Mouse (Mus musculus): ENCODE data around the gene Vac14. TPM values are rescaled to one million over a fixed set of nuclear protein-coding genes. Genes with fewer than 3 reads are reported as not detected.
"Not testable (repeated sequence)": the region's sequence is repeated elsewhere in the genome, so short reads cannot be mapped to it uniquely, and the experiment has no call there.

Gene Vac14
- total RNA-seq, 2 experiments from 2014 or later: 25.4 to 26.1 TPM

DNA sequence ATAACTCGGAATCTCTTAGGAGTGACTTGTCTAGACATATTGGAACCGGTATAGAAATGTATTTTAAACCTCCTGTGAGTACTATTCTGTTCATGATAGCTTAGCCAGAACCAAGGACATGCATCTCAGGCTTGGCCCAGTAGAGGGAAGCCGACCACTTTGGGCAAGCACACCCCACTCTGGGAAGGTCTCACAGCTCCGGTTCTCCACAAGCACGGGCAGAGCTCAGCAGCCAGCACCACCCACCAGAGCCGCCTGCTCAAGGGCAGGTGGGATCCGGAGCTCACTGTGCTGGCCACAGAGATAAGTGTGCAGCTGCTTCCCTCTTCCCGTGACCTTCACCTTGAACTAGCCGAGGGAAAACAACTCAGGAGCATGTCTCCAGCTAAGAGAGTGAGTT, 32.5 kb downstream of the Vac14 start:
- TF ChIP-seq CTCF (IDR thresholded peaks at IDR 0.05): peak; percentile 28
- Histone ChIP-seq H3K27ac (no peak overlapping the region), H3K4me3 (no peak overlapping the region)
- DNase-seq (ENCODE audit: extremely low spot score in 1 of 2, low spot score in 2 of 2): no peak
- intact Hi-C loops (cut with DNase I): no loop called here

DNA sequence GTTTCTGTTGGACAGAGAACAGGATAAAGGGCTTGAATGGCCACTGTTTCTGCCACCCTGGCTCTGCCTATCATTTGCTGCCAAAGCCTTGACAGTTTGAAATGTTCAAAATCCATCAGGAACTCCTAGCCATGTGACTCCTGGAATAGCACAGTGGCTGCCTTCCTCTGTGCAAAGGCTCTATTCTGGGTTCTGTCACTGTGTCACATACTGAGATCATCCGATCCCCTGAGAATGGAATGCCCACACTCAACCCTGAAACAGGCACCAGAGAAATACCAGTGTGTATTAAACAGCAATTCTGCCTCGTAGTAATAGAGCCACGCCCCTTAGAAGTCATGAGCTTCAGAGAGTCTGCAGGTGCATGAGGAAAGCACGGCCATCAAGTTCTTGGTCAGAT, 33.5 kb downstream of the Vac14 start:
- H3K4me3 ChIP-seq: no peak overlapping the region
- DNase-seq (ENCODE audit: extremely low spot score in 1 of 2, low spot score in 2 of 2): no peak
- intact Hi-C loops (cut with DNase I): no loop called here
- no peak for TF ChIP-seq CTCF (IDR thresholded peaks at IDR 0.05)
- no peak overlapping the region for H3K27ac ChIP-seq

DNA sequence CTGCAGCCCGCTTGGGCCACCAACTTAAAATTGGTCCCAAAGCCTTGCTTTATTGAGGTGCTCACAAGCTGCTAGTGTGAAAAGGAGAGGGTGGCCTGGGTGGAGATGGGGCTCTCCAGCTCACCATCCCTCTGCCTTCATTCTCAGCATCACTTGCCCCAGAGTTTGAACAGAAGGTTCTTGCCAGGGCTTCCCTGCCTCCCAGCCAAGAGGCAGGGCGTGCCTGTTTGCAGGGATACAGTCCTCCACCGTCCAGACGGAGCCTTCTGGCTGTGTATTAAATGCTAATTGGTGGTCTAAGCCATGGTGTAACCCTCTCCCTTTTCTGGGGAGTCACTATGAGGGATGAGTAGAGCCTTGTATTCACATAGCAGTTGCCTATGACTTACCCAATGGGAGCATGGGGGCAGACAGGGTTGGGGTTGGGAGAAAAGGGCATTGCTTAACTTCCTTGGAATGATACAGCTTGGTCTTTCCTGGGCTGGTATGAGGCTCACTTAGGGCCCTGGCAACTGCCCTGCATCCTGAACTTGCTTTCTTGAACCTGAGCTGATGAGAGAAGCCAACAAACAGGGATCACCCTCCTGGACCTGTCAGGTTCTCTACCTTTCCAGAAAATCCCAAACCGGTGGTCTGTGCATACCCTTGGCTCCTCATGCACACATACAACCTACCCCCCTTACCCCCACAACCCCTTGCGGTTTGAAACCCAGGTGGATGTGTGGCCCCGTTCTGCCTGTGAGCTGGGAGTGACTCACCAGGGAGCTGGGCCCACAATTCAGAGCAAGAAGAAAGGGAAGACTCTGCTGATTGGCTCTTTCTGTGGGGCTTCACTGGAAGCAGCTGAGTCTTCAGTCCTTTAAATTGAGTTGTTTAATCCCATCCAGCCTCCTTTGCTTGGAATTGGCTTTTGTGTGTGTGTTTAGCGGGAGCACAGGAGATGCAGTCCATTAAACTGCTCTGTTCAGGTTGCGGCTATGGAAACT, 36.0 kb downstream of the Vac14 start:
- no peak for TF ChIP-seq CTCF (IDR thresholded peaks at IDR 0.05)
- DNase-seq (ENCODE audit: extremely low spot score in 1 of 2, low spot score in 2 of 2): no peak
- Histone ChIP-seq H3K4me3 (no peak overlapping the region), H3K27ac (no peak overlapping the region)
- intact Hi-C loops (cut with DNase I): no loop called here

DNA sequence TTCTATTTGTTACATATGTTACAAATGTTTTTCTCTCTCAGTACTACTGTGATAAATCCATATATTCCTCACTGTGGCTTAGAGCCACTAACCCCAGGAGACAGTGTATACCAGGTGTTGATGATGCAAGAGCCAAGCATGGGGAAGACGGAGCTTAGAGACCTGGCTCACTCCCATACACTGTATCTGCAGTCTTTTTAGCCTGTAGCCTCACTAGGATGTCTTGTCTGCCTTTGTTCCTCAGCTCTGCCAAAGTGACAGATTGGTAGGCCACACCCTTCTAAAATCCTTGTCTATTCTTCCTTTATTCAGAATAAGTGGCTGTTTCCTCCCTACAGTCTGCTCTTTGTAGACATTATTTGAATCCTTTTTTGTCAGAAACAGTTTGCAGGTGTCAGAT, 37.4 kb downstream of the Vac14 start:
- intact Hi-C loops (cut with DNase I): no loop called here
- no peak overlapping the region for H3K4me3 ChIP-seq
- no peak overlapping the region for H3K27ac ChIP-seq
- DNase-seq (ENCODE audit: extremely low spot score in 1 of 2, low spot score in 2 of 2): no peak
- no peak for TF ChIP-seq CTCF (IDR thresholded peaks at IDR 0.05)

DNA sequence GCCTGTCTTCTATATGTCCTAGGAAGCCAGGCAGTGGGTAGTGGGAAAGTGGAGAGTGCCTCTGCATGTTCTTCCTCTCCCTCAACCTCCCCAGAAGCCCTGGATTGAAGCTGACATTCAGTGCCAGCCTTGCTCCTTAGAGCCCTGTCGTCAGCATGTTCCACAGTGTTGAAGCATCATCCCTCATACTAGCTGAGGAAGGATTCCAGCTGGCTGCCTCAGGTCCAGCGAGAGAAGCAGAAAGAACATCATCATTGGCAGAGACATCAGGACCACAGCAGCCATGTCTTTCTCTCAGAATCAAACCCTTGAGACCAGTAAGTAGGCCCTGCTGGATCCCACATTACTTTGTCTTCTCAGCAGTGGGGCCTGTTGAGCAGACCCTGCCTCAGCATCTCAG, 39.3 kb downstream of the Vac14 start:
- Histone ChIP-seq H3K27ac (no peak overlapping the region), H3K4me3 (no peak overlapping the region)
- DNase-seq (ENCODE audit: extremely low spot score in 1 of 2, low spot score in 2 of 2): no peak
- intact Hi-C loops (cut with DNase I): no loop called here
- no peak for TF ChIP-seq CTCF (IDR thresholded peaks at IDR 0.05)

DNA sequence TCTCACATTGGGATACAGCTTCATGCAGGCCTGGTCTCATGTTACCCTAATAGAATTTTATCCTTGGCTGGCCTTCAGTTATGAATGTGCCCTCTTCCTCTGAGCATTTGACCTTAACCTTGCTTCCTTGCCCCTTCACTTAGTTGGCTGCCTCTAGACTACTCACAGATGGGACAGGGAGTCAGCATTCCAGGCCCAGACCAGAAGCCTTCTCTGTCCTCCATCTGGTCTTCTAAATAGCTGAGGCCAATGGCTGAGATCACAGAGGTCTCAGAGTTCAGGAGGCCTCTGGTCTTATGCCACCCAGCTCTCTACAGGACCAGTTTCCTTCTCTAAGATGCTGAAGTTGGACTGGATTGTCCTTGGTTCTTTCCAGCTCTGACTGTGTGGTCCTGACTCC, 41.7 kb downstream of the Vac14 start:
- no peak for TF ChIP-seq CTCF (IDR thresholded peaks at IDR 0.05)
- DNase-seq (ENCODE audit: extremely low spot score in 1 of 2, low spot score in 2 of 2): no peak
- intact Hi-C loops (cut with DNase I): no loop called here
- Histone ChIP-seq H3K27ac (peak overlapping the region; percentile 17; the same call in 1 of the 2 replicates), H3K4me3 (no peak overlapping the region)

DNA sequence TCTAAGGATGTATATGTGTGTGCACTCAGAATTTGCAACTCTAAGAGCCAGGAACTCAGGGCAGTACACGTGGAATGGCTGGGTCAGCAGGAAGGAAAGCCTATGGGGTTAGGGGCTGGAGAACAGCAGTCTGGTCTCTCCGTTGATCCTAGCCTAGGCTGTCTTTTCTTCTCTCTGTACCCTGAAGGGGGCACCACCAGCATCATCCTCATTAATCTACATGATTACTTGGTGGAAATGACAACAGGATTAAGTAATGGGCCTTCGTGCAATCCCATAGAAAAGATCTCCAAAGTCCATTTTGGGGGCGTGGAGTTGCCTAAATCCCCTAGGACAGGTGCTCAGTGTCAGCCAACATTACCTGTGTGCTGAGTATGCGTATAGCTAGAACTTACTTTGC, 44.2 kb downstream of the Vac14 start:
- H3K27ac ChIP-seq: no peak overlapping the region
- no peak for DNase-seq (ENCODE audit: extremely low spot score in 1 of 2, low spot score in 2 of 2)
- peak; percentile 26 for TF ChIP-seq CTCF (IDR thresholded peaks at IDR 0.05)
- intact Hi-C loops (cut with DNase I): no loop called here
- H3K4me3 ChIP-seq: no peak overlapping the region

DNA sequence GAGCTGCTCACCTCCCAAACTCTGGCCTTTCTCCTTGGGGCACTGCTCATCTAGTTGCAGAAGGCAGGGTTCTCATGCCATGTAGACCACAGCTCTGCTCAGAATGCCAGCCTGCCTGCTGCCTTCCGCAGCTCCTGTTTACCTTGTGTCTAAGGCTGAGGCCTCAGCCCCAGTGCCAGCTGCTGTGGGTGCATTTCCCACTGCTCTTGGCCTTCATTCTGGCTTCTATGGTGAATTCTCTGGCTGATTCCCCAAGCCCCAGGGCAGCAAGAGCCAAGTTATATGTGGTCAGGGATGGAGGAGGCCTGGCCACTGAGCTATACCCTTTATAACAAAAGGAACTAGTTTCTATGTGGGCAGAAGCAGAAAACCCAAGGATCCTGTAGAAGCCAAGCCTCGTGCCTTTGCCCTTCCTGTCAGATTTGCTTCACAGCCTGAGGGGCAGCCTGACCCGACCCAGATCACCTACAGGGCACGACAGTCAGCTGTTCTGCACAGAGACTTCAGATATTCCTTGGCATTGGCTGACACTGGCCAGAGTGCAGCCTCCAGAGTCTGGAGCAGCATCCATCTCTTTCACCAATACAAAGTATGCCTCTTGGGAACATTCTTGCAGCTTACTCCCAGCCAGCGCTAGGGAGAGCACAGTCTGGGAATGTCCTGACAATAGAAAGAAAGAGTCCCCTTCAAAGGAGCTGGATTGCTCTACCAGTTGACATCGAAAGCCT, 44.8 kb downstream of the Vac14 start:
- intact Hi-C loops (cut with DNase I): no loop called here
- DNase-seq (ENCODE audit: extremely low spot score in 1 of 2, low spot score in 2 of 2): no peak
- Histone ChIP-seq H3K27ac (peak overlapping the region; percentile 73), H3K4me3 (no peak overlapping the region)
- TF ChIP-seq CTCF (IDR thresholded peaks at IDR 0.05): no peak

DNA sequence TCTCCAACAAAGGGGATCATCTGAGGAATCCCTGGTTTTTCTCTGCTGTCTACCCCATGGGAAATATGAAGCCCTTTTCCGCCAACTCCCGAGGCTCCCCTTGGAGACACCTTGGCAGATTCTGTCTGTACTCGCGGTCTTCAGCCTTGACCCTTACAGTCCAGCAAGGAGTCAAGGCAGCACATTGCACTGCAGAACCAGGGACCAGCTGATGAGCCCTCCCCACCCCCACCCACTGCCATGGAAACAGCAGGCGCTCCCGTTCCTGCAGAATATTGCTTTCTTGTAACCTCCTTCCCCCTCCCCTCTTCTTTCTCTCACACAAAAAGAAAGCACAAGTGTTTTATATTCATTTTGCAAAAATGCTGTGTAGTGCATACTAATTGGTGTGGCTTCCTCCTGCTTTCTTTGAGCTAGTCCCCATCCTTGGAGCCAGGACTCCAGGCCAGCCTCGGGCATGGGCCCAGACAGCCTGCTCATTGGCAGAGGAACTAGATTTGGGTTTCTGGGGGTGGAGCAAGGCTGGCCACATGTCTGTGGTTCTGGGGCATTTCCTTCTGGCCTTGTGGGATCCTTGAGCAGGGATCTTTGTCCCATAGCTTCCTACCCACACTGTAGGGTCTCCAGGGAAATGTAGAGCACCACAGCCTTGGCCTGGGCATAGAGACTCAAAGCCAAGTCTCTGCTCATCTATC, 46.0 kb downstream of the Vac14 start:
- H3K4me3 ChIP-seq: no peak overlapping the region
- intact Hi-C loops (cut with DNase I): loop anchor here (2.0 kb wide), 1 partner anchor 58 kb away; no protein-coding TSS in a partner anchor
- DNase-seq (ENCODE audit: extremely low spot score in 1 of 2, low spot score in 2 of 2): peak; percentile 50 to 71
- TF ChIP-seq CTCF (IDR thresholded peaks at IDR 0.05): no peak
- peak overlapping the region; percentile 73 for H3K27ac ChIP-seq

DNA sequence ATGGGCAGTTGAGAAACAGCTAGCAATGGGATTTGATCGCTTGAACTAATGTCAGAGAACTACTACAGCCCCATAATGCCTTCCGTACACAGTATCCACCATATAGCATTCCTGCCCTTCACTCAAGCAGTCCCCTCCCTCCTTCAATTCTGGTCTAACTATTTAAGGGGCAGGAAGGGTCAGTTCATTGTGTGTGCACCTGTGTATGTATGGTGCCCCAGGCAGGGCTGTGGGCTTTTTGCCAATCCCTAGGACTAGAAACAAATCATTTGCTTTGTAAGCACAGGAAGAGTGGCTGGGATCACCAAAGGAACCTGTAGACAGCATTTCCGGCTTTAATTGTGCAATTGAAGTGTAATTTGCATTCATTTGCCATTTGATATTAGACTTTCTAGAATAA, 46.6 kb downstream of the Vac14 start:
- peak overlapping the region; percentile 57; the same call in 1 of the 2 replicates for H3K27ac ChIP-seq
- no peak for TF ChIP-seq CTCF (IDR thresholded peaks at IDR 0.05)
- no peak overlapping the region for H3K4me3 ChIP-seq
- intact Hi-C loops (cut with DNase I): loop anchor here (2.0 kb wide), 1 partner anchor 58 kb away; no protein-coding TSS in a partner anchor
- no peak for DNase-seq (ENCODE audit: extremely low spot score in 1 of 2, low spot score in 2 of 2)

DNA sequence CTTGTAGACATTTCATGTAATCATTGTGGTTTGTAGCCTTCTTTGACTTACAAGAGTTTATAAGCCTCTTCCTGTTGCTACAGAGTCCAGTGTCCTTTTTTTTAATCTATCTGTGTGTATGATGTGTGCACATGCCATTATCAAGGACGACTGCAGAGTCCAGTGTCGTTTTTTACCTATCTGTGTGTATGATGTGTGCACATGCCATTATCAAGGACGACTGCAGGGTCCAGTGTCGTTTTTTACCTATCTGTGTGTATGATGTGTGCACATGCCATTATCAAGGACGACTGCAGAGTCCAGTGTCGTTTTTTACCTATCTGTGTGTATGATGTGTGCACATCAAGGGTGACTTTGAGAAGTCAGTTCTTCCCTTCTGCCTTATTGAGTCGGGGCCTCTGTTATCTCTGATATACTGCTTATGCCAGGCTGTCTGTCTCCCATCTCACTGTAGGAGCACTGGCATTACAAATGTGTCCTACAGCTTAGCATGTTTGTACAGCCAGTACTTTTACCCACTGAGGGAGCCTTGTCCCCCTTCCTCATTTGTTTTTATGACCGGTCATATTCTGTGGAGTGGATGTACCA, 49.3 kb downstream of the Vac14 start:
- DNase-seq (ENCODE audit: extremely low spot score in 1 of 2, low spot score in 2 of 2); H3K27ac ChIP-seq; intact Hi-C loops (cut with DNase I); H3K4me3 ChIP-seq: not testable (repeated sequence)

All from left cerebral cortex, adult 2 months (tissue).